Mouse (Mus musculus): ENCODE results near the gene Rapgef2. TPM values are rescaled to one million over a fixed set of nuclear protein-coding genes. Genes with fewer than 3 reads are reported as not detected.

Gene Rapgef2
- polyA plus RNA-seq, 2 experiments from 2014 or later: 3.1 to 5.6 TPM

DNA sequence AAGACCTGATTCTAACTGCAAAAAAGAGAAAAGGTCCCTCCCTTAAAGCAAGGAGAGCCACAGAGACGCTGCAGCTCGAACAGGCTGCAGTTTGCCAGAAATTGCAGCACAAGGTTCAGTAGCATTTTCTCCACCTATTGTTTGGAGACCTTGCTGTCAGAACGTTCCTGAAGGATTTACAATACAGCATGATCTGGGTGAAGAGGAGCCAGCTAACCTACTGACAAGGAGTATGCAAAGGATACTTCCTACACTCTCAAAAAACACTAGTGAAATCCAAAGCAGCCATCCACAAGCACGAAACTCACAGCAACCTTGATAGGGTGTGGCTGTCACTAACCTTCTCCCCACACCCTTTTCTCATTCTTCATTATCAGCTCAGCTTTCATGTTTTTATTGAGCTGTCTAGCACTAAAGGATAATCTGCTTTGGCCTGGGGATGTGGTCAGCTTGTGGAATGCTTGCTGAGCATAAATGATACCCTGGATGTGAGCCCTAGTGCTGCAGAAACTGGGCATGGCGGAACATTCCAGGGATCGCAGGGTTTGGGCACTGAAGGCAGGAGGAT is 124.4 kb downstream of the Rapgef2 start:
- no peak for ATAC-seq

DNA sequence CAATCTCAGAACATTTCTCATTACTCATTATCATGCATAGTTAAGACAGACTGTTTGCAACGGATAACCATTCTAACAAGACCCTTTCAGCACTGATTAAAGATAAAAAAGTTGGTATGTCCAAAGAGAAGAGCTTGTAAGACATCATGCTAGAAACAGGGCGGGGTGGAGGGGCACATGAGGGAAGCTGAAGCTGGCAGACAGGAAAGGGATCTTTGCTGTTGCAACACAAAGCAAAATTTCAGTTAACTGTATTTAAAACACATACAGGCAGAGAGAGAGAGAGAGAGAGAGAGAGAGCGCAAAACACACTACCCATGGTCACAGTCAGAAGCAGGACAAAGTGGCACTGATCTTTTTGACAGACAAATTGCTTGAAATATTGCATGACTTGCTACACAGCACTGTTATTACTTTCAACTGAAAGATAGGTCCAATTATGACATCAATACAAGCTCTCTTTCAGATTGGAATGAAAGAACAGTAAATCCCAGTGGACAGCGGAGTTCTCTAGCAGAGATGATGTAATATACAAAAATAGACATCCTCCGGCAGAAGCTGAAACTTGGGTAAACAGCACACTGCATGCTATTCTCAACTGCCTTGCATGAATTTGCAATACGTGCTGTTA is 125.1 kb downstream of the Rapgef2 start:
- peak; percentile 39 for ATAC-seq

DNA sequence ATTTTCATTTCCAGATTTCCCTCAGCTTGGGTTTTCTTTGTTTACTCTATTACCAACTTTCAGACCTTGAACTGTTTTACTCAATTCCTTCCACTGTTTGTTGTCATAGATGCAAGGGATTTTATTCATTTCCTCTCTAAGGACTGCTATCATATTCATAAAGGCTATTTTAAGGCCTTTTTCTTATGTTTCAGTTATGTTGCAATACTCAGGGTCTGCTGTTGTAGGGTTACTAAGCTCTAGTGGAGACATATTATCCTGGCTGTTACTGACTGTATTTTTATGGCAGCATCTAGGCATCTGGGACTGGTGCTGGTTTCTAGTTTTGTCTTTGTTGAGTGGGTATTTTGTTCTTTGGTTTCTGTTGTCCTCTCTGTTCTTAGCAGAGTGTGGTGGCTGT is 128.1 kb downstream of the Rapgef2 start:
- ATAC-seq: no peak

DNA sequence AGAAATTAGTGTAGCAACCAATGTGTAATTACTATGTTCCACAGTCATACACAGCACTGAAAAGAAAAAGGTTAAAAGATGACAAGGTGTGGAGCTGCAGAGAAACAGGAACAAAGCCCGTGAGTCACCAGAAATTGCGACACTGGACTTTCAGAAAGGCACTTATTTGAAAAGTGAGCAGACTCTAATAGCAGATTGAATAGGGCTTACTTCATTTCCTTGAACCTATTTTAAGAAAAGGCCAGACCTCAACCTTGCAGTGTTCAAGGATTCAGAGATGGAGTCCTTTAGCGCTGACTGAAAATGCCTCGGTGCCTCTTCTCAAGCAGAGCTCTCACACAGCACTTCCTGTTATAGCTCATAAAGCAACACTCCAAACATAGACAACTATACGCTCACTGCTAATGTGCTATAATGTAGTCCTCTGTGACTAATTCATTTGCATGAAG is 133.3 kb downstream of the Rapgef2 start:
- ATAC-seq: peak; percentile 86

DNA sequence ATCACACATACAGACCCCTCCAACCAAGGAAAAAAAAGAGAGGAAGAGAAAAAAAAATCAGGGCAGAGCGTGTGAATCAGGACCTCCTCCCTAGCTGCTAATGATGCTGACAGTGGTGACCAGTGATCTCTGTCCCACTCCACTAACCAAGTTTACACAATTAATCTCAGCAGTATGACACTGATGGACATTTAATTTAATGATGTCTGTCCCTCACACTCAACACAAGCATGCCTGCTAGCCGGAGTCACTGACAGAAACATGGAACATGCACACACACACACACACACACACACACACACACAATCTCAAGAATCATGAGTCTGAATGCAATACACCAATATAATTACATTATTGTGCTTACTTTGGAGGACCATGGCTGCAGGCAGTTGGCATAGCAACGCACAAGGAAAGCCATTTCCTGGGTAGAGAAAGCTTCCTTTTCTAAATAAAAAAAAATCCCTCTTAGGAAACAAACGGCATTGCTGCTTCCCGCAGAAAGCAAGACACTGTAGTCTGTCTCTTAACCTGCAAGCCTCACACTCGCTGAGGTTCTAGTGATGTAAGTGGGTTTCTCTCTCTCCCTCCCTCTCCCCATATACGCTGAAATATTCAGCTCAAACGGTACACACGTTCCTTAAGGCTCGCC is 140.8 kb downstream of the Rapgef2 start:
- ATAC-seq: no peak

DNA sequence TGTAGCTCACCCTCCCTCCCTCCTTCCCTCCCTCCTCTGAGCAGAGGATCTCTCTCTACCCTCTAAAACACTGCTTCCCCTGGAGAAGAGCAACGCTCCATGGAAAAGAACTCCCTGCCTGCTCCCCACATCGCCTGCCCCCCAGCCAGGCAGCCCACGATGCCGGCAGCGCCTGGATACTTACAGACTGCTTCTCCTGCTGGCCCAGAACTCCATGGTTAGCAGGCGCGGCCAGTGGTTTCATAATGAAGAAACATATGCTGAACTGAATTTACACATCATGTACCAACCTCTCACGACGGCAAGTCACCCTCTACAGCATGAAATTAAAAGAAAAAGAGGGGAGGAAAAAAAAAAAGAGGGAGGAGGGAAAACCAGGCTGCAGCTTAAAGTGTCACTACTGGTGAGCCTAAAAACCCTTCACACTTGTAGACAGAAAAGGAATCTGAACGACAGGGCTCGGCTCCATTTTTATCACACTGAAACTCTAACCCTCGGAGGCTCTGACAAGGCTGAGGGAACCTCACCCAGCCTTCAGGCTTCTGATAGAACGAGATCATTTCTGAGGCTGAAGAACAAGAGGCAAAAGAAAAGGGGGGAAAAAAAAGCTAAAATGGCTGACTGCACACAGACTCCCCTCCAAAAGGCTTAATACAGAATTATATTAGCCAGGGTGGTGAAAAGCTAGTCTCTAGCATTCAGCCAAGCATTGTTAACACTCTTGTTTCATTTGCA is 141.5 kb downstream of the Rapgef2 start:
- no peak for ATAC-seq

DNA sequence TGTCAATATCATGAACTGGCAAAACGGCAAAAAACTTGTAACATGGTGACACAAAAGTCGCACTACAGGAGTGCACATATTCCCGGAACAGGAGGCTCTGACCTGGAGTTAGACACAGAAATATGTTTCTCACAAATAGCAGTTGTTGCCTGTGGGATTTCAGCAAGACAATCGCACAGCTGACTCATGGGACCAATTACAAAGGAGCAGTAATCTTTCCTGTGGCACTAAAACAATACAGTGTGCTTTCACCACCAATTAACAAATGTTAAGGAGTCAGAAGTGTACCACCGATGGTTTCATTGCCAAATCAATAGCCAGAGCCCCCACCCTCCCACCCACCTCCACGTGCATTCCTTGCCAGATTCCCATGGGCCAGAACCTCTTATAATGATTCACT is 142.2 kb downstream of the Rapgef2 start:
- ATAC-seq: no peak

DNA sequence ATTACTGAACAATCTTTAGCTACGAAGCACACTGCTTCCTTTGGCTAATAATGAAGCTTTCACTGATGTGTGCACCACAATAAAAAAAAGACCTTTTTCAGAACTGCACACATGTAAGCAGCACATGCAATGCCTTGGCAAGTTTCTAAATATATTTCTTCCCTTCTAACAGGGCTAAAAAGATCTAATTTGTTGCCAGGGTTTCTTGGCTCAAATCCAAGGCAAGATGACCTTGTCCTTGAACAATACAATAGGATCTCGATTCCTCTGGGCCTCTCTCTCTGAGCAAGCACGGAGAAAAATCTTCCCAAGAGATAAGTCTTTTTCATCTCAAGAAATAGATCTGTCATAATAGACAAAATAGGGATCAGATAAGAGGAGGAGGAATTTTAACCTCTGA is 147.1 kb downstream of the Rapgef2 start:
- ATAC-seq: no peak

DNA sequence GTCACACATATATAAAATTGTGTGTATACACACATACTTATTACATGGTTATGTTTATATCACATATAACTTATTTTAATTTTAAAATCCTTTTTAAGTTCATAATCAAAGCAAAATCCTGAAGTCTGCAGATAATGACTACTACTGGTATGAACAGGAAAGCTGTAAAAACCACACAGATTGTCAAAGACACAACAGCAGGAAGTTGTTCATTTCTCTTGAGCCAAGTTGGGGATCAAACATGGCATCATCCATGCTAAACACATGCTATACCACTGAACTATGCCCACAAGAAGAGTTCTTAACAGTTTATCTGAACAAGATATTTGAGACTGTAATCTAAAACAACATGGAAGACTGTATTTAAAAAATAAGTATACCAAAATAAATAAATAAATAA is 147.7 kb downstream of the Rapgef2 start:
- peak; percentile 64 for ATAC-seq

DNA sequence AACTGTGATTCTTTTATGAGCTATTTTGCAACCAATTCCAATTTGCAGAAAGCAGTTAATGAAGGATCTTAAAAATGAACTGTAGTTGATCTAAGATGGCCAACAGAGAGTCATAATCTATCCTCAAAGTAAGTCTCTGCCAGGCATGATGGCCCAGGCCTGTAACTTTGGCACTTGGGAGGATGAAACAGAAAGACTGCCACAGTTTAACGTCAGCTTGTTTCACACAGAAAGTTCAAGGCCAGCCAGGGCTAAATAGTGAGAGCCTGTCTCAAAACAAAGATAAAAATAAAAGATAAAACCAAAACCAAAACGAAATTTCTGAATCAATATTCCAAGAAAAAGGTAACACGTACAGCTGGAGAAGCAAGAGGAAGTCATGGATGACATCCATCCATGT is 155.3 kb downstream of the Rapgef2 start:
- ATAC-seq: no peak

DNA sequence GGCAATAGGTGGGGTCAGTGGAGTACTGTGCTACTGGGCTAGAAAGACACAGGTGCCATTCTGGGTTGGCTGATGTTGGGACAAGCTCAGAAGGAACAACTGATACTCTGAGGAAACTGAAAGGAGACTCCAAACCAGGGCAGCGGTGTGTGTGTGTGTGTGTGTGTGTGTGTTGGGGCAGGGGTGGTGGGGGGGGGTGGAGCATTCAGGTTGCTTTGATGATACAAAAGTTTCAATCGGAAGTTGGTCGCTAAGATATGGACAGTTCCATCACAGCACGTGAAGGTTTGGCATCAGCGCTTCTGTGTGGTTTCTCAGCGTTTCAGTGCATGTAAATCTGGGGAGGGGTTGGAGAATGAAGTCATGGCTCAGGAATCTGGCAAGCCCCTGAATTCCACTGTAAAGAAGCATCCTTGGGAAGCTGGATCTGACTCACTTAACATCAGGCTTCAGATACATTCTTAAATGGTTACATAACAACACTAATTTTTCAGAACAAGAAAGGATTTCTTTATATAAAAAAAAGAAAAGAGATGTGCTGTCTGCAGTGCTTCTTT is 157.2 kb downstream of the Rapgef2 start:
- ATAC-seq: peak; percentile 29

DNA sequence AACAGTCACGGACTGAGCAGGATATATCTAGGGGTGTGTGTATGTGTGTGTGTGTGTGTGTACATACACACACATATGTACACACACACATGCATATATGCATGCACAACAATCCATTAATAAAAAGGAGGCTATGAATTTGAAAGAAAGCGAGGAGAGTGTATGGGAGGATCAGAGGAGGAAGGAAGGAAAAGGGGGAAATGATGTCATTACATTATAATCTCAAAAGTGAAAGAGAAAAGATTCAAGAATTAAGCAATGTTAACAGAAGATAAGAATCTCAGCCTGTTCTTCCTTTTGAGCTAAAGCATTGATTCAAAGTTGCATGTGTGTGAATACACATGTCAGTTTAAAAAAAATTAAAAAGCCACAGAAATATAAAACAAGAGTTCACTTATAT is 158.5 kb downstream of the Rapgef2 start:
- peak; percentile 89 for ATAC-seq

DNA sequence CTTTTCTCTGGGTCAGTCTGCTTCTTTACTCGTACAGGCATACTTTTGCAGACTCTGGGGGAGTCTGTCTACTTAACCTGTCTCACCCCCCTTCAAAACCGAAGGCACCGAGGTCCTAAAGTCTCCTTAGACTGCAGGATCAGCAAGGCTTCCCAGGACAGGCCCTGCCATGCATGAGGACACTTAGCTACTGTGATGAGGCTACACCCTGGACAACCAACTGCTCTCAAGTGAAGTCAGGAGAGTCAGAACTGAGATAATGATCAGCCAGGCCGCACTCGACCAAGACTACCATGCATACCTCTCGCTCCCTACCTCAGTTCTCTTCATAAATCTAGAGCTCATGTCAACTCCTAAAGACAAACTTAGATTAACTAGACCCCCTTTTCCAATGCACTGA is 159.5 kb downstream of the Rapgef2 start:
- ATAC-seq: no peak

DNA sequence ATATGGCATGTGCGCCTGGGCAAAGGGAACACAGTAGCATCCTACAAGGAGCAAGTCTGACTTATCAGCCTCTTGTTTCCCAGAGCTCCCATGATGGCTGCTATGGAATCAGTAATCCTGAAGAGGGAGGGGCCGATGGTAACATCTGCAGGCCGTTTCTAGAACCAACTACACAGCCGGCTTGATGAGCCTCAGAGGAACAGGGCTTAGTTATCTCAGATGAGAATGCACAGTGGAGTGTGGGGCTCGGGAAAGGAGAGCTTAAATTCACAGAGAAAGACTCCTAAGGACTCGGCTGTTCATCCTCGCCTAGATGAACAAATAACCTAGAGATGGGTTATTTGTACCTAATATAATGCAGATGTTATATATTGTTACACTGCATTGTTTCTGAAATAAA is 164.9 kb downstream of the Rapgef2 start:
- no peak for ATAC-seq

DNA sequence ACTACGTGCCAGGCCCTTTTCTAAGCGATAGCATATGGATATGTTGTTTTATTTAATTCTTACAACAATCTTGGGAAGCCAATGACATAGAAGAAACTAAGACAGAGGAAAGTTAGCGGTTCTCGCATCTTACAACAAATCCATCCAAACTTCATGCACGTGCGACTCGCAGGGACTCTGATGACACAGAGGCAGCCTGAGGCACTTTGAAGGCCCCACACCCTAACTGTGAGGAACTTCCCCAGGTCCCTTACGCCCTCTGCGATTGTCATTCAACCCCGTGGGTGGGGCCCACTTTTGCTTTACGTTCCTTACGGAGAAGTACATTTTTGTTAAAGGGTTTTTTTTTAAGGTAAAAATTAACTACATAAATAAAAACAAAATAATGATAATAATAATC is 166.3 kb downstream of the Rapgef2 start:
- no peak for ATAC-seq

DNA sequence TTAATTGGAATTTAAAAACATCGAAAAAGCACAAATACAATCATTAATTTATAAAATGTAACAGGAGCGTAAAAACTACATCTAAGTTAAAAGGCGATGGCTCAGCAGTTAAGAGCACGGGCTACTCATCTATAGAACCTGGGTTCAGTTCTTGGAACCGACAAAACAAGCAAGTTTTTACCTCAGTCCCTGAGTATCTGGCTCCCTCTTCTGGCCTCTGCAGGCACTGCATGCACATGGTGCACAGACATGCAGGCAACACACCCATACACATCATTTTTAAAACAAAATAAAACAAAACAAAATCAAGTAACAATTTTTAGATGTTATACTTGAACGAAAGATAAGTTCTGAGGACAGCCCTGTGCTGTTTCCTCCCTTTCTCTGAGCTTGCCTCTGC is 176.2 kb downstream of the Rapgef2 start:
- ATAC-seq: no peak

DNA sequence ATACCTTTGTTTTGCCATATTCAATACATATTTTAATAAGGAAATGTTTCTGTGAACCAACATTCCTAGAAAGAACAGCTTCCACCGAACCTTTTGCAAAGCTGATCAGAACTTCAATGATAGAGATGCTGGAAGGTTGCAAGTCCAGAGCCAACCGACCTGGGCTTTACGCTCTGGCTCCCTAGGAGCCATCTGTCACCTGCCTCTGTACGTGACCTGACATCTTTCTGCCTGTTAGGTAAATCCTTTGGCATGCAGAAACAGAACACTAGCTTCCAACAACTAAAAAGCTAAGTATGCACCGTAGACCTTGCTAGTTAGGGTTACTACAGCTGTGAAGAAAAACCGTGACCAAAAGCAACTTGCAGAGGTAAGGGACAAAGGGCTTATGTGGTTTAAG is 178.1 kb downstream of the Rapgef2 start:
- ATAC-seq: no peak

DNA sequence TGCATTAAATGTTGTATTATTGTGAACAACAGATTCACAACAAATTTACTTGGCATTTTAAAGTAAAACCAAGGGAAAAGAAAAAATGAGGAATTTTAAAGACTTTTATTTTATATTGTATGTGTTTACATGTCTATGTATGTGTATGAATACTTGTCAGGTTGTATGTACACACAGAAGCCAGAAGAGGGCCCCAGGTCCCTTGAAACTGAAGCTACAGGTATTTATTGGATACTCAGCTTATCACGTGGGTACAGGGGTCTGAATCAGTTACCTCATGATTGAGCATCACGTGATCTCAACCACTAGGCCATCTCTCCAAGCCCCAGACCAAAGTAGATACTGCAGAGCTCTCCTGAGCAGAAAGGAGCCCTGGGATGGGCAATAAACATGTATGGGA is 180.0 kb downstream of the Rapgef2 start:
- ATAC-seq: no peak

DNA sequence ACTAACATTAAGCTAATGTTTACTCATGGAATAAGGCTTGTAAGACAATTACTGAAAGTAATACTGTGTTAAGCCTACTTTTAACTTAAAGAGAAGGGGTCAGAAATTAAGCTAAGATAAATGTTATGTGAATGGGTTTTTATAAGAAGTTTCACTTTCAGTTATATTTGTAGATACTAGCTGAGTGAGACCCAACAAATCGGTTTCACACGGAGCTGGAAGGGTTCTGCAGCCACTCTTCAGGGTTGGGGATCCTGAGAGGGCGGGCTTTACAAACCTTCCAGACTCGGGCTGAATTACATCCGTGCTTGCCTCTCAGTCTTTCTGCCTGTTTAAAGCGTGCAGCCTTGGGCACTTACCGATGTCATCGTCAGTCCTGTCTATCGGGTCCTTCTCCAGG is 182.7 kb downstream of the Rapgef2 start:
- peak; percentile 67 for ATAC-seq

DNA sequence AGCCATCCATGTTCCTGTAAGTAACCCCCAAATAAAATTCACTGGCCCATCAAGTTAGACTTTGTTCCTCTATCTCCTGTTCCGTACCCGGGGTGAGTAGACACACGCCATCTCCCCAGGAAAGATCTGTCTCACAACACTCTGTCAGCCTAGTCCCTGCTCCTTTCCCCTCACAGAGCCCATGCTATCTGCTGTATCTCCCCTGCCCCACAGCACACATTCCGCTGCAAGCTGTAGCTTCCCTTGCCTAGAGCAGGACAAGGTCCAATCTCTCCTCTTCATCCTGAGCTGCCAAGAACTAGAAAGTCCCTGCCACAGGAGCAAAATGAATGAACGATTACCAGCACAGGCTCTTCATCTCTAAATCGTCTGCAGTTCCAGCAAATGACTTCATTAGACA is 184.6 kb downstream of the Rapgef2 start:
- no peak for ATAC-seq

DNA sequence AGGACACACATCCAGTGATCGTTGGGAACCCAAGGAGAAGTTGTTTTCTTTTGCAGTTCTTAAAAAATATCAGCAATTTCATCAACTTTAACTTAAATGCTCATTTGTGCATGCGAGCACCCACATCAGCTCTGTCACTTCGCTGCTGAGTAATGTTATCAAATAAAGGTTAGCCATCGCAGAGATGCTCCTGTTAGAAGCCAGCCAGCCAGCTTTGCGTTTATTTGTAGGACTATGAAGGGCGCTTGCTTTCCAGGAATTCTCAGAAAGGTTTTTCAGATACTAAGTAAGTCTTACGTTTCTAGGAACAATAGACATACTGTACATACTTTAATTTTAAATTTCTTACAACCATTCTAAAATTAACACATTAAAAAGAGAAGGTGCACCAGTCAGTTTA is 185.5 kb downstream of the Rapgef2 start:
- no peak for ATAC-seq

DNA sequence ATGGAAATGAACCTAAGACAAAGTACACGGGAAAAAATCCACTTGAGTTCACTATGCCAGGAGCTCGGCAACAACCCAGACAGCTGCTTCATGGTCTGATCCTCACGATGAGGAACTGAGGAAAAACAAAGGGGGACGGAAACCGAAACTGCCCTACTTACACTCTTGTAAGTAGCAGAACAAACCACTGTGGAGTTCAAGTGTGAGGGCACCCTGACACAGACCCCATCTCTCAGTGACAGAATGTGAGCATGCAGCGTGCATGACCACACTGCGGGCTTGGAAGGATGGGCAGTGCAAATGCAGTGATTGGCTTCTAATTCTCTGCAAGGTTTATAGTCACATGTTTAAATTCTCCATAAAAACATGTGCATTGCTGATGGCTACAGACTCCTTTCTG is 197.2 kb downstream of the Rapgef2 start:
- ATAC-seq: no peak

DNA sequence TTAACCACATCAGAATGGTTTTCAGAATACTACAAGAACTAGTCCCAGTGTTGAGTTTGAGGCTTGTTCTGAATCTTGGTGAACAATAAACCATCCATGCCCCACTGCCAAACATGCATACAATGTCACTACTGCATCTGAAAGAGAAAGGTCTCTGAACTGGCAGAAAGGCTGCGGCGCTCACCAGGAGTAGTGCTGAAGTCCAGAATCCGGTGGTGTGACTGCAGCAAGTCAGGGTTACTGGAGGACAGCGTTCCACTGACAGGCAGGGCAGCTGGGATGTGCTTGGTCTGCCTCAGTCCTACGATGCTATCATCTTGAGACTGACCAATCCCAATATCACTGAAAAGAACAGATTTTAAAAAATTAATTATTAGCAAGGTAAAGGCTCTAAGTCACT is 197.9 kb downstream of the Rapgef2 start:
- ATAC-seq: no peak
